9 mouse cellular contexts compared by ENCODE assay signal in the genomic region with DNA sequence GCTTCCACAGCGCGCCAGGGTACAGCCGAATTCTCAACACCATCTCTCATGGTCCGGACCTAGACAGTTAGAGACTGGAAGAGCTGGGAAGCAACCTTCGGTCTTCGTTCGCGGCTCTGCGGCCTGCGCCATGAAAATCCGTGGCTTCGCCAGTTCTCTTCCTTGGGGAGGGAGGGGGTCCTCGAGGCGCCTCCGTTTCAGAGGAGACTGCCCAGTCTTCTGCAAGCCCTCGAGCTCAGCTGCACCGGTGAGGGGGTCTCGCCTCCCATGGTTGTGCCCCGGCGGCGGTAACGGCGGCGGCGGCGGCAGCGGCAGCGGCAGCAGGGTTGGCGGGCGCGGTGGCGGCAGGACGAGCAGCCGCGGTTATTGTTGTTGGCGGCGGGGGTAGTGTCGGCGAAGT. TPM values are rescaled to one million over a fixed set of nuclear protein-coding genes. Genes with fewer than 3 reads are reported as not detected.
DNase-seq lines count a peak whose midpoint lies in the region; ATAC-seq and TF ChIP-seq lines count a peak whose summit lies in the region.
"Had no signal": no experiment of that assay in that cellular context is flagged by ENCODE, and none has a peak within 500 bp of the region (broad histone marks: within the 10 kb centered on the region; RNA-seq: fewer than 3 reads in every experiment).

No protein-coding gene starts in this region.

- H3K9ac ChIP-seq in heart, embryonic 16.5 days (ENCODE audit: low read length) = no peak overlapping the region
- peak overlapping the region; percentile 53 for H3K9ac ChIP-seq in forebrain, embryonic 12.5 days
- no peak overlapping the region for H3K9ac ChIP-seq in limb, embryonic 14.5 days (ENCODE audit: low read depth, low read length, severe bottlenecking)

- peaks cover 15% of the 10 kb centered on the region for H3K27me3 ChIP-seq in heart, embryonic 16.5 days (ENCODE audit: control insufficient read depth, insufficient read depth, low read length)
- peaks cover 46% of the 10 kb centered on the region for H3K27me3 ChIP-seq in forebrain, embryonic 12.5 days
- H3K27me3 ChIP-seq in limb, embryonic 14.5 days (ENCODE audit: control insufficient read depth, insufficient read depth, low read length) = peaks cover 5% of the 10 kb centered on the region

- H3K4me2 ChIP-seq in heart, embryonic 16.5 days (ENCODE audit: low read depth, low read length) = peak overlapping the region; percentile 51
- peak overlapping the region; percentile 63 for H3K4me2 ChIP-seq in forebrain, embryonic 12.5 days
- peak overlapping the region; percentile 47 for H3K4me2 ChIP-seq in limb, embryonic 14.5 days (replicated peaks; ENCODE audit: low read depth, low read length, severe bottlenecking)

- H3K27ac ChIP-seq in heart, embryonic 16.5 days (ENCODE audit: low read length) = no peak overlapping the region
- peak overlapping the region; percentile 54 for H3K27ac ChIP-seq in forebrain, embryonic 12.5 days
- no peak overlapping the region for H3K27ac ChIP-seq in limb, embryonic 14.5 days (replicated peaks; ENCODE audit: low read depth, low read length)

- no peak for TF ChIP-seq POLR2A in limb, embryonic 14.5 days (IDR thresholded peaks at IDR 0.05; ENCODE audit: borderline replicate concordance, extremely low read depth, insufficient read depth, insufficient read length)

- H3K9me3 ChIP-seq in heart, embryonic 16.5 days (replicated peaks; ENCODE audit: control insufficient read depth, low read length) = no peaks in the 10 kb centered on the region
- H3K9me3 ChIP-seq in forebrain, embryonic 12.5 days = no peaks in the 10 kb centered on the region
- H3K9me3 ChIP-seq in limb, embryonic 14.5 days (ENCODE audit: control insufficient read depth, low read length) = no peaks in the 10 kb centered on the region

- peaks cover 3% of the 10 kb centered on the region; the same call in 1 of the 2 replicates for H3K4me1 ChIP-seq in heart, embryonic 16.5 days (ENCODE audit: control insufficient read depth, insufficient read depth, low read length)
- peaks cover 20% of the 10 kb centered on the region for H3K4me1 ChIP-seq in forebrain, embryonic 12.5 days
- H3K4me1 ChIP-seq in limb, embryonic 14.5 days (ENCODE audit: control insufficient read depth, insufficient read depth, low read length) = no peaks in the 10 kb centered on the region

- 9% methylated on average over 30 of the region's 39 CpGs for WGBS in heart, embryonic 16.5 days
- WGBS in forebrain, embryonic 12.5 days = 2% methylated on average over 39 of the region's 39 CpGs
- 8% methylated on average over 23 of the region's 39 CpGs for WGBS in limb, embryonic 14.5 days

- peak overlapping the region; percentile 29; the same call in 1 of the 2 replicates for H3K4me3 ChIP-seq in heart, embryonic 16.5 days (ENCODE audit: low read length)
- H3K4me3 ChIP-seq in forebrain, embryonic 12.5 days (replicated peaks) = peak overlapping the region; percentile 46
- peak overlapping the region; percentile 22 for H3K4me3 ChIP-seq in limb, embryonic 14.5 days (replicated peaks; ENCODE audit: low read length)

- intact Hi-C loops in heart, postnatal 10 days (cut with DNase I) = loop anchor here (2.0 to 5.0 kb wide), 2 partner anchors 52 to 187 kb away; no protein-coding TSS in a partner anchor

- ATAC-seq in heart, embryonic 16.5 days (replicated peaks; ENCODE audit: extremely low read depth, insufficient read depth, low FRiP score) = no peak
- peak; percentile 67 for ATAC-seq in forebrain, embryonic 12.5 days (ENCODE audit: low FRiP score)
- no peak for ATAC-seq in limb, embryonic 14.5 days (ENCODE audit: low FRiP score, low read depth)

- H3K36me3 ChIP-seq in heart, embryonic 16.5 days (ENCODE audit: control insufficient read depth, insufficient read depth) = no peaks in the 10 kb centered on the region
- no peaks in the 10 kb centered on the region for H3K36me3 ChIP-seq in forebrain, embryonic 12.5 days (replicated peaks)
- no peaks in the 10 kb centered on the region for H3K36me3 ChIP-seq in limb, embryonic 14.5 days (ENCODE audit: control insufficient read depth, insufficient read depth, low read length)

- DNase-seq in heart, postnatal 10 days = no peak
- DNase-seq in R1 (ENCODE audit: low read depth, low spot score) (peak; percentile 35), MN1 (ENCODE audit: low spot score) (no peak)
- DNase-seq in limb, embryonic 14.5 days (ENCODE audit: low spot score) = no peak
- no peak for DNase-seq in adrenal gland, adult 8-10 months
- DNase-seq in urinary bladder, adult 2 months (ENCODE audit: low spot score) = no peak

RNA-seq across cellular contexts. Expression of a gene that starts 0.6 kb away (rescaled TPM):
- polyA plus RNA-seq in heart, embryonic 16.5 days (2015; fragmentation: Nextera tagmentation; extraction: Ambion mirVana) = not detected in 2 replicates
- total RNA-seq in heart, postnatal 10 days (2021) = not detected
- polyA plus RNA-seq in forebrain, embryonic 12.5 days (2016; fragmentation: Nextera tagmentation; extraction: Ambion mirVana) = 2.2 and 2.5 TPM in 2 replicates
- 0.03 TPM in 1 of 2 replicates, not detected in the other for polyA plus RNA-seq in limb, embryonic 14.5 days (2012; rRNA removed)
- not detected in 2 replicates for polyA plus RNA-seq in limb, embryonic 14.5 days (2014; fragmentation: Nextera tagmentation; extraction: Ambion mirVana)
- total RNA-seq in adrenal gland, adult 8-10 months (2022) = 1 to 10 TPM in 1 of 4 experiments, under 1 TPM in 3; 0.56 to 1.0 (median 0.88) TPM
- not detected in 2 replicates for polyA plus RNA-seq in urinary bladder, adult 2 months (2012; rRNA removed)
- polyA plus RNA-seq: spleen, adult 2 months had no signal

RNA-seq across cellular contexts. Expression of a gene that starts 54.7 kb away (rescaled TPM):
- polyA plus RNA-seq in heart, embryonic 16.5 days (2015; fragmentation: Nextera tagmentation; extraction: Ambion mirVana) = 37.1 and 46.4 TPM in 2 replicates
- total RNA-seq in heart, postnatal 10 days (2021) = 10 to 100 TPM; 14.2 to 20.7 TPM
- polyA plus RNA-seq in forebrain, embryonic 12.5 days (2016; fragmentation: Nextera tagmentation; extraction: Ambion mirVana) = 127 and 131 TPM in 2 replicates
- polyA plus RNA-seq in limb, embryonic 14.5 days (2012; rRNA removed) = 44.4 and 45.3 TPM in 2 replicates
- polyA plus RNA-seq in limb, embryonic 14.5 days (2014; fragmentation: Nextera tagmentation; extraction: Ambion mirVana) = 98.1 and 102 TPM in 2 replicates
- 10 to 100 TPM; 14.3 to 31.1 (median 23.4) TPM for total RNA-seq in adrenal gland, adult 8-10 months (2022)
- polyA plus RNA-seq in urinary bladder, adult 2 months (2012; rRNA removed) = 32.3 and 33.5 TPM in 2 replicates
